Mouse (Mus musculus) layer of hippocampus, postnatal 36 days (tissue): ENCODE results near the gene Methig1. TPM values are rescaled to one million over a fixed set of nuclear protein-coding genes. Genes with fewer than 3 reads are reported as not detected.
"Not testable (repeated sequence)": the region's sequence is repeated elsewhere in the genome, so short reads cannot be mapped to it uniquely, and the experiment has no call there.

Experiments used
- DNase-seq, 2 experiments: peaks; one replicate each; pipeline ENCODE4 v3.0.0; 2022
- total RNA-seq, 2 experiments: library from RNA; stranded (reverse); gene quantifications; 2 replicates each; pipeline ENCODE4 v1.2.3; 2021

Methig1 gene
- total RNA-seq, 2 experiments from 2014 or later = not detected

DNA sequence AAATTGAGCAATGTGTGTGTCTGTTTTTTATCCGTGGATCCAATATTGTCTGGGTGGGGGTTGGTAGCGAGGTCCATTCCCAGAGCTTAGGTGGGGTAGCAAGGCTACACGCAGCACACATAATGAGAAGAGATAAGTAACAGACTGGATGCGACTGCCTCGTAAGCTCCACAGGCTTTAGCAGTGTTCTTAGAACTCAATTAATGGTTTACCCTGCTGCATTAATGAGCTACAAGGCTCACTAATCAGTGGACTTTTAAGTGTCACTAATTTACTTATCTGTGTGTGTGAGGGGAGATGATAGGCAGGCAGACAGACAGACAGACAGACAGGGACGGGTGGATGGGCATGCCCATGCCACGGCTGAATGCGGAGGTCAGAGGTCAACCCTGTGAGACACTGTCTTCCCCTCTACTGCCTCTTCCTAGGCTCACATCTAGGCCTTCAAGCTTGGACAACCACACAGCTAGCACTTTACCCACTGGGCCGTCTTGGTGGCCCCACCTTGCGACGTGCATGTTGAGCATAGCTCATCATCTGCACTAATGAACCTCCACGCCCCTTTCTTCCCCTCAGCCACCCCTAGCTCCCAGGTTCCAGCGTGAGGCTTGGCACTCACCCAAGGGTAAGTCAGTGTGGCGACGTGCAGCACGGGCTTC is 47.8 kb downstream of the Methig1 start:
- no peak for DNase-seq

GRCm38 (mm10) chr15:100401811-100402210 is 48.9 kb downstream of the Methig1 start:
- no peak for DNase-seq

- DNase-seq = no peak
Measured at GRCm38 (mm10) chr15:100402347-100402746, 49.4 kb downstream of the Methig1 start.

DNA sequence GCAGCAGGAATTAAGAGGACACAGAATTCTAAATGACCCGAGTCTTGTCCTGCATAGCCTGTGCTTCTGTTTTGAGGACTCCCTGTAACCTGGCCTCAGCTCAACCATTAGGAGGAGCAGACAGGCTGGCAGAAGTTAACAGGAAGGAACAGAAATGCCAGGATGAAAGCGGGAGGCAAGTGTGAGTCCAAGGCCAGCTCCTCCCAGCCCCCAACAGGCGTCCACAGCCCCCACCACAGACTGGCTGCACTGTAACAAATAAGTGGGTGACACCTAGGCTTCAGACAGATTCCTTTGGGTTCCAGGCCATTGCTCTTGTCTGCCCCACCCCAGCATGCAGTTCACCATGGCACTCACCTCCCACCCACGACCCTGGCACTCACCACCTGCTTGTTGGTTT is 49.8 kb downstream of the Methig1 start:
- DNase-seq = no peak

GRCm38 (mm10) chr15:100403318-100404000 is 50.5 kb downstream of the Methig1 start:
- DNase-seq = no peak

GRCm38 (mm10) chr15:100406088-100406487 is 53.1 kb downstream of the Methig1 start:
- no peak for DNase-seq

DNA sequence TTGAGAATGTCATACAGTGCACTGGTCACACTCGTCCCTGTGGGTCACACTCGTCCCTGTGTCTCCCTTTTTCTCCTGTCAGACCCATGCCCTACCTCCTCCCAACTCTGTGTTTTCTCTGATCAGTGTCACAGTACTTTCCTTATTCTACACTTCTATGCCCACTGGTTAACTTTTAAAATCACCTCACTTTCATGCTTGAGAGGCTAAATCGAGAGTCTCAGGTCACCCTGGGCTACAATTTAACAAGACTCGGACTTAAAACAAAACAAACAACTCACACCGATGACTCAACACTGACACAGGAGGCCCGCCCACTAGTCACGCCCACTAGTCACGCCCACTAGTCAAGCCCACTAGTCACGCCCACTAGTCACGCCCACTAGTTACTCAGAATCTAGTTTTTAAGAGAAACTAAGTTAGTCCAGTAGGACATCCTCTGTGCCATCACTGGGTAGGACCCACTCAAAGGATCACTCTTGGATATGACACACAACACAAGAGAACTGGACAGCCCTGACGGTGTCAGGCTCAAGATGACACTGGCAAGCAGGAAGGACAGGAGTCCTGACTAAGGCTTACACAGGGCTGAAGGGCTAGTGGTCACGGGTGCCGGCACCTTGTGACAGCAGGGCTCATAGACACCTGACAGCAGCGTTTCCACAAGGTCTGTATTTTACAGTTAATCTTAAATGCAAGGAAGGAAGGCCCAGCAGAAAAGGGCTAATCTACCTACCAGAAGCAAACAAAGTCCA is 58.1 kb downstream of the Methig1 start:
- no peak for DNase-seq

- DNase-seq = no peak
Measured at GRCm38 (mm10) chr15:100411731-100412130, 58.8 kb downstream of the Methig1 start.

DNA sequence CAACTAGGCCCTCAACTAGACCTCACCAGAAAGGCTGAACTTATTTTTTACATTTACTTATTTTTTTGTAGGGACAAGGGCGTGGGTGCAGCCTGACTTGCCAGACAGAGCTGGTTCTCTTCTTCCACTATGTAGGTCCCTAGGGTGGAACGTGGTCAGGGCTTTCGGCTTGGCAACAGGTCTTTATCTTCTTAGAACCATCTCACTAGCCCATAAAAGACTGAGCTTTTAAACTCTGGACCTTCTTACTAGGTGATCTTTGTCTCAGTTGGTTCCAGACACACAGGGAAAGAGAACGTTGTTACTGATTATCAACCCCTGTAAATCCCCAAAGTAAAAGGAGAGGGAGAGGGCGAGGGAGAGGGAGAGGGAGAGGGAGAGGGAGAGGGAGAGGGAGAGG is 60.4 kb downstream of the Methig1 start:
- DNase-seq = no peak

GRCm38 (mm10) chr15:100414011-100414410 is 61.1 kb downstream of the Methig1 start:
- no peak for DNase-seq

GRCm38 (mm10) chr15:100414942-100415341 is 62.0 kb downstream of the Methig1 start:
- no peak for DNase-seq

DNA sequence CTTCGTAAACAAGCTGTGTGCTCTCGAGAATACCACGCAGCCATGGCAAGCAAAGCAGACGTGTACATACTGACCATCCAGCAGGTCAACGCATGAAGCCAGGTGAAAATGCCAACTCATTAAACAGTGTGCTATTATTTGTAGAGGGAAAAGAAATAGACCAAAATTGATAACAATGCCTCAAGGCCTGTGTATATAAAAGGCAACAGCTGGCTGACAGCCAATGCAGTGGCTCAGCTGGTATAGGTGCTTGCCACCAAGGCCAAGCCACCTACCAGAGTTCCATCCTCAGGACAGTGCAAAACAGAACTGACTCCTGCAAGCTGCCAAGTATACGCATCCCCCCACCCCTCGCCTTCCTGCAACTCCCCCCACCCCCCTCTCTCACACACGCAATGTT is 62.7 kb downstream of the Methig1 start:
- no peak for DNase-seq

DNA sequence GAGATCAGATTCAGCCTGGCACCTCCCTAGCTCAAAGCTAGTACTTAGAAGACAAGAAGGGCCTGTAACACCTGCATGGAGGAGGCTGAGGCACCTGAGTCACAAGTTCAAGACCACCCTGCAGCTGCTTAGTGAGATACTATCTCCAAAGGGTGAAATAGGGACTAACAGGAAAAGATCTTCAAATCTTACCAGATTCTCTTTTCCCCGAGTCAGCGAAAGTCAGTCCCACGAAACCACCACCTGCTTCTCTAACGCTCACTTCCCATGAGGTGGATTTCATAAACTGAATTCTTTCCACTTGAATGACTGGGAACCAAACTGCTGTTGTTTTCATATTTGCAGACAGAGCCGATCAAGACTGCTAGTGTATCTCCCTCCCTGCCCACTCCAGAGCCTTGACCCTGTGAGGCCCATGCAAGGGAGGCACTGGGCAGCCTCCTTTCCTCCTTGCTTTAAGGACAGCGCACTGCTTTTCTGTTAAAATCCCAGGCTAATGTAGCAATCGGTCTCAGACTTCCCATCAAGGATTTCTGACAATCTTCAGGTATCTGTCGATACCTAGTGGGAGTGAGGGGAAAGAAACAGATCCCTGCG is 65.0 kb downstream of the Methig1 start:
- no peak for DNase-seq

- DNase-seq = no peak
Measured at GRCm38 (mm10) chr15:100419311-100419710, 66.4 kb downstream of the Methig1 start.

- no peak for DNase-seq
Measured at GRCm38 (mm10) chr15:100419901-100420745, 67.2 kb downstream of the Methig1 start.

DNA sequence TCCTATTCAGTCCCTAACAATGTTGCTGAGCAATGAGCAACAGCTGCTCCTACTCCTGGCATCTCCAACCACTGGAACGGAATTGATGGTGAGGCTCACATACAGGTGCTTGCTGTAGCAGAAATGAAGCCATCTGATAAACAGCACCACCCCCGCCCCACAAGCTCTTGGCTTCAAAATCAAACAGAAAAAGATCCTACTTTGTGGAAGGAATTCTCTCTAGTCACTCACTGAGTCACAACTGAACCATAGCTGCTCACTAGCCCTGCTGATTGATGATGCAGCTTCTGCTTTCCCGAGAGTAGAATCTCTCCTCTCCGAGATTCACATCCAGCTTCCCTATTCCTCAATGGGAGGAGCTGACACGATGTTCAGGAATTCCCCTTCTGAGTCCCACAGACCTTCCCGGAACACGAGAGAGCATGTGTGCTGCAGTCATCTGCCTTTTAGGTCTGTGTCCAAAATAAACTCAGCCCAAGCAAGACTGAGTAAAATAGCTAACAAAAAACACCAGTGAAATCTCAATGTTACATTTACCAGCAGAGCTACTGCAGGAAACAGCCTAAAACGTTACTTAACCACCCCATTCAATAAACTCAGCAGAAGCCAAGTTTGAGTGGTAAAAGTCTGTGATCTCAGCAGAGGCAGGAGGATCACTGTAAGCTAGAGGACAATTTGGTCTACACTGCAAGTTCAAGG is 68.3 kb downstream of the Methig1 start:
- no peak for DNase-seq

- DNase-seq = not testable (repeated sequence)
Measured at GRCm38 (mm10) chr15:100421758-100422197, 68.8 kb downstream of the Methig1 start, which contains the start of gene Gm5475. TSS of gene Gm5475 (plus strand) at chr15:100422147.

DNA sequence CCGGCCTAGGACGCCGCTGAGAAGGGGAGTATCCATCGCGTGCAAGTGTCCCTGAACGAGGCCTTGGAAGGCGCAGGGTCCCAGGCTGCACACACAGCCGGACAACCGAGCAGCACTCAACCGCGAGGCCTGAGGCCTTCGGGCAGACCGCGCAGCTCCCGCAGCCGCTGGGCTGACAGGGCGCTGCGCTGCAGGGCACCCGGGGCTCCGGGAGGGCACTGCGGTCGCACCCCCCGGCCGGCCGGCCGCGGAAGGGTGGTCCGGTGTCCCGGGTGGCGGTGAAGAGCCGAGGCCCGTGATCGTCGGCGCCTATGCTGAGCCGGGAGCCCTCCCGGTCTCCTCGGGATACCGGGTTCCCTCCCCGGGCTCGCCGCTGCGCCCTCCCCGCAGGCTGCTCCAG is 69.5 kb downstream of the Methig1 start:
- DNase-seq = no peak

GRCm38 (mm10) chr15:100422899-100423860 is 70.2 kb downstream of the Methig1 start:
- peak; percentile 96 for DNase-seq

- DNase-seq = no peak
Measured at GRCm38 (mm10) chr15:100423916-100424315, 71.0 kb downstream of the Methig1 start.
